Mouse (Mus musculus) ES-Bruce4 (cell line): ENCODE results near the gene Ankrd33b.

ENCODE experiments used
- CTCF ChIP-seq: IDR thresholded peaks from one replicate; pipeline ENCODE4 v1.8.1; 2011; ENCODE audit warnings: low read depth, low read length
- EP300 ChIP-seq: IDR thresholded peaks from 2 replicates; pipeline ENCODE4 v1.6.1; 2011; ENCODE audit warnings: low read depth, low read length; ENCODE audit not compliant: insufficient read depth
- POLR2A ChIP-seq: IDR thresholded peaks from one replicate; pipeline ENCODE4 v1.8.1; 2011; ENCODE audit warnings: low read length; ENCODE audit not compliant: insufficient read depth

DNA sequence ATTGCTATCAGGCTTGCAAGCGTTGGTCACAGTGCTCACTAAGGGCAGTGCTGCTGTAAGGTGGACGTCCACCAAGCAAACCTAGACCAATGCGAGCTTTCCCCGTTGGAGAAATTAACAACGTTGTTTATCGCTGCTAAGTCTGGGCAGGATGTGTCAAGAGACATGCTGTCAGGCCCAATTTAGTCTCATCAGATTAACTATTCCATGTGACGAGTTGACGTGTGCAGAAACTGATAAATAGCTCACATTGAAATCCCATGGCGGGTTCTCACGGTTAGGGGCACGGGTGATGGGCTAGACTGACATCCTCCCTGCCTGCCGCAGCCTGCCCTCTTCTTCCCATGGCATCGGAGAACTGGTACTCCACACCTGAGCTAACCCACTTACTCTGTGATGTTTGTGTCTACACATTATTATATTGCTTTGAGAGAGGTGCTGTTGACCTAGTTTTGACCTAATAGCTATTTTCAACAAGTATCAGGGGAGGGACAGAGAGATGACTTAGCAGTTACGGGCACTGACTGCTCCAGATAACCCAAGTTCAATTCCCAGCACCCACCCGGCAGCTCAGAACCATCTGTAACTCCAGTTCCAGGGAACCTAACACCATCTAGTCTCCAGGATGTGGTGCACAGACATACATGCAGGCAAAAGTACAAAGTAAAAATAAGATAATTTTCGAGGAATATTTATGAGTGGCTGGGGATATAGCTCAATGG, 114.8 kb downstream of the Ankrd33b start:
- no peak for TF ChIP-seq POLR2A
- TF ChIP-seq EP300, result no peak
- TF ChIP-seq CTCF, result no peak
